Comparison of ENCODE assay signal across 11 mouse cellular contexts in the genomic region with DNA sequence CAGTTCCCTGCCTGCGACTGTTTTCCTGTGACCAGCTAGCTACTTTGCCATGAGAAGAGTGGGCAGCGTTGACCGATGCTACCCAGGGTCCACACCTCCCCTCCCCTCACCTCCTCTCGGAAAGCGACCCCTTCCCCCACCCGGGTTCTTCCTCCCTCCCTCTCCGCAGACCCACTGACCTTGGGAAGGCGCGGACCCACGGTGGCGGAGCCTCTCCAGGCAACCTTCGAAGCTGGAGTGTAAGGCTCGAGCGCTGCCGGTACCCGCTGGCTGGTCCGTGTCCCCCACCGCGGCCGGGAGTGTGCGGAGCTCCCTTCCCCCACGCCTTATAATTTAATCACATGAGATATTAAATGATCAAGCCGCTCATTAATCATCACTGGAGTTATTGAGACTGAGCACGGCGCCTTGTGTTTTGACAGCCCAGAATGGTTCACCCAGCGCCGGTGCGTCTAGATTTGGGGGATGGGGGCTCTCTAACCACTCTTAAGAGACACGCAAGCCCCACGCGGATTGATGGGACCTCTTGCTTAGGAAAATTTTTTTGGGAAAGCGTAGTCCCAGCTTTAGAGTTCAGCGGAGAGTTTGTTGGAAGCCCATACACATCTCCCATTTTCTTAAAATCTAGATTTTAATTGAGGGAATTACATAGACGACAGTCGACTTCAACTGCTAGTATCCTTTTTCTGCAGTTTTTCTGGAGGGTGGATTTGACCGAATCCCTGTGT. TPM values are rescaled to one million over a fixed set of nuclear protein-coding genes. Genes with fewer than 3 reads are reported as not detected.
A peak's percentile ranks its signal among the peaks of the same experiment; 100 is the strongest.
DNase-seq lines count a peak whose midpoint lies in the region; ATAC-seq and TF ChIP-seq lines count a peak whose summit lies in the region.
"Had no signal": no experiment of that assay in that cellular context is flagged by ENCODE, and none has a peak within 500 bp of the region (broad histone marks: within the 10 kb centered on the region; RNA-seq: fewer than 3 reads in every experiment).

No protein-coding gene starts in this region.

- H3K4me1 ChIP-seq in heart, embryonic 12.5 days (replicated peaks) = peaks cover 20% of the 10 kb centered on the region
- H3K4me1 ChIP-seq in E14TG2a.4 (replicated peaks; ENCODE audit: low read depth, low read length) = peaks cover 80% of the 10 kb centered on the region
- peaks cover 7% of the 10 kb centered on the region for H3K4me1 ChIP-seq in embryonic facial prominence, embryonic 14.5 days (ENCODE audit: control insufficient read depth, insufficient read depth, low read length)
- H3K4me1 ChIP-seq in limb, embryonic 13.5 days = peaks cover 21% of the 10 kb centered on the region

- peaks cover 74% of the 10 kb centered on the region for H3K27me3 ChIP-seq in heart, embryonic 12.5 days (replicated peaks)
- H3K27me3 ChIP-seq in E14TG2a.4 (ENCODE audit: insufficient read depth, low read length) = peaks cover 53% of the 10 kb centered on the region
- H3K27me3 ChIP-seq in embryonic facial prominence, embryonic 14.5 days (replicated peaks; ENCODE audit: control insufficient read depth, insufficient read depth, low read length) = peaks cover 86% of the 10 kb centered on the region
- H3K27me3 ChIP-seq in limb, embryonic 13.5 days = peaks cover 83% of the 10 kb centered on the region

- no peaks in the 10 kb centered on the region for H3K36me3 ChIP-seq in heart, embryonic 12.5 days
- H3K36me3 ChIP-seq in E14TG2a.4 (ENCODE audit: insufficient read depth, low read length) = no peaks in the 10 kb centered on the region
- no peaks in the 10 kb centered on the region for H3K36me3 ChIP-seq in embryonic facial prominence, embryonic 14.5 days (ENCODE audit: control insufficient read depth, insufficient read depth, low read length)
- H3K36me3 ChIP-seq in limb, embryonic 13.5 days = no peaks in the 10 kb centered on the region

- H3K9me3 ChIP-seq in heart, embryonic 12.5 days (replicated peaks) = no peaks in the 10 kb centered on the region
- no peaks in the 10 kb centered on the region for H3K9me3 ChIP-seq in E14TG2a.4 (ENCODE audit: low read length)
- no peaks in the 10 kb centered on the region for H3K9me3 ChIP-seq in embryonic facial prominence, embryonic 14.5 days (ENCODE audit: control insufficient read depth, low read length)
- no peaks in the 10 kb centered on the region for H3K9me3 ChIP-seq in limb, embryonic 13.5 days

- intact Hi-C loops in left cerebral cortex, postnatal 14 days (cut with DNase I) = loop anchor here (5.0 to 10.0 kb wide), 6 partner anchors 117 to 1198 kb away; a partner anchor contains a TSS

- DNase-seq in heart, adult 18-20 months = no peak
- no peak for DNase-seq in embryonic facial prominence, embryonic 14.5 days (ENCODE audit: low spot score)
- DNase-seq in left cerebral cortex, postnatal 14 days (ENCODE audit: low spot score in 2 of 2) = no peak
- DNase-seq: cerebellum, adult 2 months; thymus, postnatal 25 days had no signal

- peak overlapping the region; percentile 57 for H3K4me2 ChIP-seq in heart, embryonic 12.5 days
- 0 out of 2 replicates have a peak overlapping the region, but pooled peaks have one; percentile 29 for H3K4me2 ChIP-seq in embryonic facial prominence, embryonic 14.5 days (ENCODE audit: low read depth, low read length)
- peak overlapping the region; percentile 41 for H3K4me2 ChIP-seq in limb, embryonic 13.5 days (replicated peaks)

- peak; percentile 31; the same call in 1 of the 2 replicates for ATAC-seq in heart, embryonic 12.5 days (ENCODE audit: insufficient number of reproducible peaks, low FRiP score)
- ATAC-seq in embryonic facial prominence, embryonic 14.5 days (ENCODE audit: low read depth) = no peak
- no peak for ATAC-seq in limb, embryonic 13.5 days (ENCODE audit: low FRiP score, low read depth)
- no peak for ATAC-seq in CD4-positive, CD25-positive, alpha-beta regulatory T cell, adult 4 months
- no peak for ATAC-seq in erythroid progenitor cell, adult 5-6 weeks (replicated peaks; ENCODE audit: low FRiP score, poor library complexity, severe bottlenecking)

- 2% methylated on average over 36 of the region's 36 CpGs for WGBS in heart, embryonic 12.5 days
- WGBS in embryonic facial prominence, embryonic 14.5 days = 3% methylated on average over 36 of the region's 36 CpGs
- WGBS in limb, embryonic 13.5 days = 3% methylated on average over 36 of the region's 36 CpGs

- H3K27ac ChIP-seq in heart, embryonic 12.5 days (ENCODE audit: poor library complexity, severe bottlenecking) = no peak overlapping the region
- no peak overlapping the region for H3K27ac ChIP-seq in embryonic facial prominence, embryonic 14.5 days (replicated peaks; ENCODE audit: low read depth, low read length)
- no peak overlapping the region for H3K27ac ChIP-seq in limb, embryonic 13.5 days

- peak overlapping the region; percentile 15 for H3K4me3 ChIP-seq in heart, embryonic 12.5 days
- H3K4me3 ChIP-seq in E14TG2a.4 (replicated peaks; ENCODE audit: low read length) = peak overlapping the region; percentile 78
- 0 out of 2 replicates have a peak overlapping the region, but pooled peaks have one; percentile 15 for H3K4me3 ChIP-seq in embryonic facial prominence, embryonic 14.5 days (ENCODE audit: low read depth, low read length)
- peak overlapping the region; percentile 21 for H3K4me3 ChIP-seq in limb, embryonic 13.5 days
- H3K4me3 ChIP-seq: myocyte had no signal

- no peak for TF ChIP-seq CTCF in E14TG2a.4 (conservative IDR thresholded peaks at IDR 0.05; ENCODE audit: low read length)

- H3K9ac ChIP-seq in heart, embryonic 12.5 days = no peak overlapping the region
- no peak overlapping the region for H3K9ac ChIP-seq in embryonic facial prominence, embryonic 14.5 days (ENCODE audit: low read depth, low read length)
- no peak overlapping the region for H3K9ac ChIP-seq in limb, embryonic 13.5 days

RNA-seq across cellular contexts. Expression of a gene that starts 16.2 kb away (rescaled TPM):
- 20.3 and 20.5 TPM in 2 replicates for polyA plus RNA-seq in heart, embryonic 12.5 days (2016; fragmentation: Nextera tagmentation; extraction: Ambion mirVana)
- total RNA-seq in heart, adult 18-20 months (2021) = 100 to 1,000 TPM; 102 to 117 TPM
- polyA plus RNA-seq in embryonic facial prominence, embryonic 14.5 days (2014; fragmentation: Nextera tagmentation; extraction: Ambion mirVana) = 27.6 and 31.2 TPM in 2 replicates
- polyA plus RNA-seq in limb, embryonic 13.5 days (2015; fragmentation: Nextera tagmentation; extraction: Ambion mirVana) = 32.3 and 33.8 TPM in 2 replicates
- total RNA-seq in left cerebral cortex, postnatal 14 days (2021) = 10 to 100 TPM; 11.2 to 11.5 TPM
- polyA plus RNA-seq in CD4-positive, CD25-positive, alpha-beta regulatory T cell, adult 4 months (2017; shearing (Covaris generic)) = 10 to 100 TPM; 20.3 to 28.6 TPM
- total RNA-seq in erythroid progenitor cell, adult 5-6 weeks (2015; ENCODE audit: low replicate concordance) = 28.1 and 32.4 TPM in 2 replicates
- 25.7 and 41.7 TPM in 2 replicates for total RNA-seq in erythroid progenitor cell, adult 5-6 weeks (2017; ENCODE audit: low replicate concordance)

Comparison
In these comparisons a context has a peak if more than half of its experiments do, and no peak if none do; other contexts are left out.
1. H3K4me3 ChIP-seq: peak in every context shown above with its lines; median percentile 78 in E14TG2a.4; 21 in limb, embryonic 13.5 days; 15 in heart, embryonic 12.5 days; 15 in embryonic facial prominence, embryonic 14.5 days.